8 mouse cellular contexts compared by ENCODE assay signal in the genomic region with DNA sequence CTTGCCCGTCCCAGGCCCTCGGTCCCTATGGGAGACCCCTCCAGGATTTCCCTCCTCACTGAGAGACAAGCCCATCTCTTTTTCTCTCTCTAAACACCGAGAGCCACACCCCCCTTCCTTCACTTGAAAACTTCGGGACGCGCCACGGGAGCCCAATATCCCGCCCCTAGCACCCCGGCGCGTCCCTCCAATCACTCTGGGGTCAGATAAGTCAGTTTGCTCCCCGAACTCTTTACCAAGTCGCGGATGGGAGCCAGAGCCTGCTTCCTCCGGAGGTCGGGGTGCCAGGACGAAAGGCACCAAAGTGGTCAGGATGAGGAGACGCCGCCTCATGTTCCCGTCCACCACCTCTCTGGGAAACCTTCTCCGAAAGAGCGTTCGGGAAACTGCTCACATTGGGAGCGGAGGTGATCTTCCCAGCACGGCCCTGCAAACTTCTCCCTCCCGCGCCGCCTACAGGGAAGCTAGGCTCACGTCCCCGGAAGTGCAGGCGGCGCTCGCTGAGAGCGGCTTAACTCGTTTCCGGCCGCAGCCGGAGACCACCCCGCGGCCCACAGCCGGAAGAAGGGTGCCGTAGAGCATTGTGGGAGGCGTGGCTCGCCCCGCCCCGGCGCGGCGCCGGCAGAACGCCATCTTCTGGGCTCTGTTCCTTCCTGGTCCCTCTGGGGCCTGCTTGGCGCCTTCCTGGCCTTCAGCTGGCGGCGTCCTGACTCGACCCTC. TPM values are rescaled to one million over a fixed set of nuclear protein-coding genes. Genes with fewer than 3 reads are reported as not detected.
DNase-seq lines count a peak whose midpoint lies in the region; ATAC-seq and TF ChIP-seq lines count a peak whose summit lies in the region.

Gene Adam17, minus strand, starts transcription at position 533 of the 720 bp plus-strand sequence.

- peaks cover 12% of the 10 kb centered on the region for H3K36me3 ChIP-seq in G1E (replicated peaks)
- no peaks in the 10 kb centered on the region for H3K36me3 ChIP-seq in forebrain, embryonic 16.5 days (ENCODE audit: control insufficient read depth, insufficient read depth)
- no peaks in the 10 kb centered on the region for H3K36me3 ChIP-seq in lung, embryonic 14.5 days (ENCODE audit: insufficient read depth)
- H3K36me3 ChIP-seq in thymus, adult 2 months (ENCODE audit: control insufficient read depth, insufficient read depth, low read length), result no peaks in the 10 kb centered on the region

- H3K4me2 ChIP-seq in forebrain, embryonic 16.5 days (ENCODE audit: low read length), result peak within 1 kb of the TSS; percentile 86
- peak within 1 kb of the TSS; percentile 85 for H3K4me2 ChIP-seq in lung, embryonic 14.5 days

- H3K4me3 ChIP-seq in G1E (ENCODE audit: low read depth, low read length), result peak within 1 kb of the TSS; percentile 83
- H3K4me3 ChIP-seq in forebrain, embryonic 16.5 days (replicated peaks; ENCODE audit: low read length), result peak within 1 kb of the TSS; percentile 80
- peak within 1 kb of the TSS; percentile 85 for H3K4me3 ChIP-seq in layer of hippocampus, adult 2 months
- peak within 1 kb of the TSS; percentile 81 for H3K4me3 ChIP-seq in lung, embryonic 14.5 days (ENCODE audit: low read depth, low read length)
- peak within 1 kb of the TSS; percentile 90 for H3K4me3 ChIP-seq in olfactory bulb, adult 2 months (ENCODE audit: insufficient read depth, low read depth, low read length)
- H3K4me3 ChIP-seq in thymus, adult 2 months (ENCODE audit: control insufficient read depth, insufficient read depth, low read length), result peak within 1 kb of the TSS; percentile 94

- peak; percentile 82 for DNase-seq in G1E (ENCODE audit: low spot score)
- DNase-seq in cerebellum, adult 18-20 months, result peak; percentile 93 to 96
- peak; percentile 98 to 99 for DNase-seq in heart, postnatal 36 days
- DNase-seq in layer of hippocampus, adult 2 months (ENCODE audit: low spot score in 2 of 2), result peak; percentile 96 to 97
- peak; percentile 99 for DNase-seq in lung, embryonic 14.5 days
- peak; percentile 95 for DNase-seq in thymus, adult 2 months

- peak within 1 kb of the TSS; percentile 93 for H3K27ac ChIP-seq in forebrain, embryonic 16.5 days (ENCODE audit: low read length)
- H3K27ac ChIP-seq in layer of hippocampus, adult 2 months, result peak within 1 kb of the TSS; percentile 97
- H3K27ac ChIP-seq in lung, embryonic 14.5 days (ENCODE audit: low read depth), result peak within 1 kb of the TSS; percentile 96
- peak within 1 kb of the TSS; percentile 95 for H3K27ac ChIP-seq in olfactory bulb, adult 2 months (ENCODE audit: insufficient read depth, low read depth, low read length)
- H3K27ac ChIP-seq in thymus, adult 2 months (ENCODE audit: control insufficient read depth, insufficient read depth, low read length), result peak within 1 kb of the TSS; percentile 80

- peak; percentile 90 for ATAC-seq in G1E (ENCODE audit: extremely low read depth, insufficient number of reproducible peaks, low FRiP score, poor library complexity, severe bottlenecking)
- peak; percentile 99 for ATAC-seq in forebrain, embryonic 16.5 days
- peak; percentile 97 for ATAC-seq in lung, embryonic 14.5 days (ENCODE audit: insufficient read depth)

- no peaks in the 10 kb centered on the region for H3K9me3 ChIP-seq in G1E (replicated peaks)
- no peaks in the 10 kb centered on the region for H3K9me3 ChIP-seq in forebrain, embryonic 16.5 days (ENCODE audit: control insufficient read depth, low read length)
- H3K9me3 ChIP-seq in lung, embryonic 14.5 days (ENCODE audit: low read depth, low read length), result no peaks in the 10 kb centered on the region

- H3K27me3 ChIP-seq in G1E (ENCODE audit: insufficient read depth, low read length), result no peaks in the 10 kb centered on the region
- no peaks in the 10 kb centered on the region for H3K27me3 ChIP-seq in forebrain, embryonic 16.5 days (replicated peaks; ENCODE audit: control insufficient read depth, insufficient read depth, low read length)
- H3K27me3 ChIP-seq in lung, embryonic 14.5 days (ENCODE audit: insufficient read depth, low read length), result no peaks in the 10 kb centered on the region
- no peaks in the 10 kb centered on the region for H3K27me3 ChIP-seq in thymus, adult 2 months (ENCODE audit: control insufficient read depth, insufficient read depth, low read length)

- under 1% methylated on average over 55 of the region's 55 CpGs for WGBS in forebrain, embryonic 16.5 days
- WGBS in lung, embryonic 14.5 days, result under 1% methylated on average over 55 of the region's 55 CpGs
- under 1% methylated on average over 55 of the region's 55 CpGs for WGBS in olfactory bulb, adult 2 months
- under 1% methylated on average over 55 of the region's 55 CpGs for WGBS in thymus, adult 2 months

- intact Hi-C loops in heart, postnatal 36 days (cut with DNase I), result loop anchor here (1.0 to 5.0 kb wide), 4 partner anchors 44 to 169 kb away; partner anchors contain the start of genes Iah1 and Ywhaq

- TF ChIP-seq CTCF in G1E (IDR thresholded peaks at IDR 0.05; ENCODE audit: low read depth, low read length), result no peak
- TF ChIP-seq CTCF in layer of hippocampus, adult 2 months (conservative IDR thresholded peaks at IDR 0.05), result peak; percentile 85
- peak; percentile 73 for TF ChIP-seq CTCF in lung, embryonic 14.5 days (IDR thresholded peaks at IDR 0.05; ENCODE audit: low read depth)
- TF ChIP-seq CTCF in olfactory bulb, adult 2 months (IDR thresholded peaks at IDR 0.05; ENCODE audit: insufficient read depth, low read depth, low read length), result peak; percentile 47
- TF ChIP-seq CTCF in thymus, adult 2 months (IDR thresholded peaks at IDR 0.05; ENCODE audit: borderline replicate concordance, control insufficient read depth, extremely low read depth, insufficient read depth, low read length, poor library complexity), result peak; percentile 79; the same call in 1 of the 2 replicates

- H3K9ac ChIP-seq in forebrain, embryonic 16.5 days (replicated peaks; ENCODE audit: low read depth, low read length), result peak within 1 kb of the TSS; percentile 91
- H3K9ac ChIP-seq in lung, embryonic 14.5 days, result peak within 1 kb of the TSS; percentile 85

- peak; percentile 96 for TF ChIP-seq POLR2A in olfactory bulb, adult 2 months (IDR thresholded peaks at IDR 0.05; ENCODE audit: insufficient read depth, low read depth, low read length)
- TF ChIP-seq POLR2A in thymus, adult 2 months (IDR thresholded peaks at IDR 0.05; ENCODE audit: control insufficient read depth, extremely low read depth, insufficient read depth, low read length, poor library complexity), result peak; percentile 71

- peaks cover 31% of the 10 kb centered on the region for H3K4me1 ChIP-seq in G1E (ENCODE audit: insufficient read depth, low read depth, low read length)
- peaks cover 8% of the 10 kb centered on the region for H3K4me1 ChIP-seq in forebrain, embryonic 16.5 days (replicated peaks; ENCODE audit: control insufficient read depth, insufficient read depth, low read length)
- no peaks in the 10 kb centered on the region for H3K4me1 ChIP-seq in lung, embryonic 14.5 days (ENCODE audit: insufficient read depth)
- peaks cover 2% of the 10 kb centered on the region; the same call in 1 of the 2 replicates for H3K4me1 ChIP-seq in olfactory bulb, adult 2 months (ENCODE audit: control insufficient read depth, insufficient read depth, low read length)
- peaks cover 4% of the 10 kb centered on the region for H3K4me1 ChIP-seq in thymus, adult 2 months (replicated peaks; ENCODE audit: control insufficient read depth, insufficient read depth, low read length)

RNA-seq across cellular contexts. Expression of gene Adam17, which starts in this region (rescaled TPM):
- 21.1 and 38.2 TPM in 2 replicates for total RNA-seq in G1E (2014; fragmentation: Nextera tagmentation)
- total RNA-seq in G1E (2017), result 37.7 and 43.1 TPM in 2 replicates
- polyA plus RNA-seq in G1E (2012), result 20.4 and 22.4 TPM in 2 replicates
- 18.0 and 23.2 TPM in 2 replicates for polyA plus RNA-seq in forebrain, embryonic 16.5 days (2015; fragmentation: Nextera tagmentation; extraction: Ambion mirVana)
- 10 to 100 TPM; 48.2 to 54.3 TPM for total RNA-seq in heart, postnatal 36 days (2021)
- total RNA-seq in layer of hippocampus, adult 2 months (2021), result 10 to 100 TPM; 16.9 to 17.0 TPM
- 45.5 and 50.3 TPM in 2 replicates for polyA plus RNA-seq in lung, embryonic 14.5 days (2014; fragmentation: Nextera tagmentation; extraction: Ambion mirVana)
- polyA plus RNA-seq in olfactory bulb, adult 2 months (2012; ENCODE audit: insufficient read depth, insufficient read length, low replicate concordance, missing spikeins), result not detected in 2 replicates
- 40.9 and 41.5 TPM in 2 replicates for polyA plus RNA-seq in thymus, adult 2 months (2012; rRNA removed)

Comparison
In these comparisons a context has a peak if more than half of its experiments do, and no peak if none do; other contexts are left out.
1. Peak in every context shown above with its lines: DNase-seq, ATAC-seq, H3K4me3 ChIP-seq and H3K27ac ChIP-seq.